Mouse (Mus musculus) cerebellum, adult 8-10 months (tissue): Measurements from ENCODE around the gene Oas3.

Experiments
- DNase-seq: peaks from one replicate; pipeline ENCODE4 v3.0.0; 2022

Oas3 gene

GRCm38 (mm10) chr5:120751206-120751605 lies 26.3 kb downstream of the Oas3 start:
- DNase-seq = no peak

DNA sequence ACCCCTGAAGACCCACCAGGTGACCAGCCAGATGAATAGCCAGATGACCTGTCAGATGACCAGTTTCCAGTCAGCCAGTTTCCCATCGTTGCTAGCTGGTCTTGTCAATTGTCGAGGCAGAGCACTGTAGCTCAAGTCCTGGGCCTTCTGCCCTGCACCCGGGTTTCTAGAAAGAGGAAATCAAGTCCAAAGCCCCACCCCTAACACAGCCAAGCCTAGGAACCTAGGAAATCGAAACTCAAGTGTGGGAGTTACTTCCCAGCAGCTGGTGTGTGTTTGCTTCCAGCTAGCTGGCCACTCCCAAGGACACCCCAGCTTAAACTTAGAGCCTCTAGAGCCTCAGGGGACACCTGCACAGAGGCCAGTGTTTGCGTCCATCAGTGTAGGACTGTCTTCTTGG lies 27.8 kb downstream of the Oas3 start, which contains the start of gene Oas2:
TSS of gene Oas2 (minus strand) at position 166 of the 400 bp plus-strand sequence.
- DNase-seq = no peak

GRCm38 (mm10) chr5:120746451-120746850 lies 31.0 kb downstream of the Oas3 start:
- DNase-seq = peak; percentile 64

DNA sequence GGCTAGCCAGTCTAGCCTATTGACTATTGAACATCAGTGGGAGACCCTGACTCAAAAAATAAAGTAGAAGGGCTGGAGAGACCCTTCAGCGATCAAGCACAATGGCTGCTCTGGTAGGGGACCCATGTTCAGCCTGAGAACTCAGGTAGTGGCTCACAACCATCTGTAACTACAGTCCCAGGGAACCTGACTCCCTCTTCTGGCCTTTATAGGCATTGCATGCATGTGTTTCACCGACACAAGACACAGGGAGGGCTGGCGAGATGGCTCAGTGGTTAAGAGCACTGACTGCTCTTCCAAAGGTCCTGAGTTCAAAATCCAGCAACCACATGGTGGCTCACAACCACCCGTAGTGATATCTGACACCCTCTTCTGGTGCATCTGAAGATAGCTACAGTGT lies 35.3 kb downstream of the Oas3 start:
- DNase-seq = no peak

GRCm38 (mm10) chr5:120734380-120734990 lies 43.0 kb downstream of the Oas3 start:
- DNase-seq = no peak

- no peak for DNase-seq
These were observed 43.8 kb downstream of the Oas3 start for GRCm38 (mm10) chr5:120733696-120734095.

GRCm38 (mm10) chr5:120732740-120733139 lies 44.7 kb downstream of the Oas3 start:
- DNase-seq = no peak

GRCm38 (mm10) chr5:120729319-120729718 lies 48.1 kb downstream of the Oas3 start:
- DNase-seq = no peak

- DNase-seq = no peak
These were observed 51.5 kb downstream of the Oas3 start for GRCm38 (mm10) chr5:120725811-120726455.

GRCm38 (mm10) chr5:120721005-120721404 lies 56.5 kb downstream of the Oas3 start:
- no peak for DNase-seq

DNA sequence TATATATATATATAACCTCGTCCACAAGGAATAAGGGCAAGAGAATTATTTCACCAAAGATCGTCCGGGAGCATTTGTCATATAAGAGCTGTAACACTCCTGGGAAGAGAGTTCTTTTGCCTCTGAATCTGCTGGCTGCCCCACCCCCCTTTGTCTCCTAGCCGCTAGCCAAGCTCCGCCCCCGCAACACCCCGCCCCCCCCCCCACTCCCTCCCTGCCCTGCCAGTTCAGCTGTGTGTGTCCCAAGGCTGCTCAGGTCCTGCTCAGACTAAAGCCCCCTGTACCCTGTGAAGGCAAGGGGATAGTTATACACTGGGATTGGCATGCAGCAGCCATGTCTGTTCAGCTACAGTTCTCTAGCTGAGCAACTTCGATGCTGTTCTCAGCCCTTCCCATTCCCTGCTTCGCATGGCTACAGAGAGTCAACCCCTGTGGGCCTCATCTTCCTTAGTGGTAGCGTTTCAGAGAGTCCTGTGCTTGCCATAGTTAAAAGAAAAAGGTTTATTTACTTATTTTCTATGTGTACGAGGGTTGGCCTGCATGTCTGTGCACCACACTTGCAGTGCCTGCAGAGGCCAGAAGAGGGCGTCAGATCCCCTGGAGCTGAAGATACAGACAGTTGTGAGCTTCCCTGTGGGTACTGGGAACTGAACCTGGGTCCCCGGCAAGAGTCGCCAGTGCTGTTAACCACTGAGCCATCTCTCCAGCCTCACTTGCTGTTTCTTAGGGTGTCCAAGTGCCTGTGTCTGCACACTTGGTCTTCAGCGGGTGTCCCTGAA lies 58.7 kb downstream of the Oas3 start:
- no peak for DNase-seq

GRCm38 (mm10) chr5:120717136-120717535 lies 60.3 kb downstream of the Oas3 start:
- no peak for DNase-seq

DNA sequence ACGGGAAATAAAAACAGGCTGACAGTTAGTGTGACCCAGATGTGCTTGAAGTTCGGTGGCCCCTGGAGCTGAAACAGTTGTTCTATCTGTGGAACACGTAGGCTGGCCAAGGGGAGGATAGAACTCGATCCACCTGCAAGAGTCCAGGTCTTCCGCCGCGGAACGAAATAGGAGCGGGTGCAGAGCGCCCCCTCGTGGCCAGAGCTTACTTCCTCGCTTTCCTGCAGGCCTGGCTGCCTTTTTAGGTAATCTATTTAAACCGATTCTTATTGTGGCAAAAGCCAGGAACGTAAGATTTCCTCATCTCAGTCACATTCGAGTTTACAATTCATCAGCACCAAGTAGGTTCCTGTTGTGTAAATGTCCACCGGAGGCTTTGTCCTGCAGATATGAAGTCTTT lies 63.1 kb downstream of the Oas3 start:
- peak; percentile 88 for DNase-seq

DNA sequence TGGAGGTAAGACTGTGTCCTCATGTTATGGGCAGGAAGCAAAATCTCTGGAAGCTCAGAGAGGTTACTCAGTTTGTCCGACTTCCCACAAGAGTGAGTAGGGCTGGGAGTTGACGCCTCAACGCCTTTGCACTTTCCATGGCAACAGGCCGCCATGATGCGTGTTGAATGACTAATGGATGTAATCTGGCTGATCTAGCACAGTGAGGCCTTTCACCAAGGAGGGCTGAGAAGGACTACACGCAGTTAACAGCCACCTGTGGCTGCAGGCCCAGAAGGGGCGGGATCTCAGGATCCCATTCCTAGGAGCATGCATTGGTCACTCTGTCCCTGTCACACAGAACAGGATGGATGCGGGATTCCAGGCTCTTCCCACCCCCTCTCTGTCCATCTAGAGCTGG lies 64.7 kb downstream of the Oas3 start:
- DNase-seq = no peak

DNA sequence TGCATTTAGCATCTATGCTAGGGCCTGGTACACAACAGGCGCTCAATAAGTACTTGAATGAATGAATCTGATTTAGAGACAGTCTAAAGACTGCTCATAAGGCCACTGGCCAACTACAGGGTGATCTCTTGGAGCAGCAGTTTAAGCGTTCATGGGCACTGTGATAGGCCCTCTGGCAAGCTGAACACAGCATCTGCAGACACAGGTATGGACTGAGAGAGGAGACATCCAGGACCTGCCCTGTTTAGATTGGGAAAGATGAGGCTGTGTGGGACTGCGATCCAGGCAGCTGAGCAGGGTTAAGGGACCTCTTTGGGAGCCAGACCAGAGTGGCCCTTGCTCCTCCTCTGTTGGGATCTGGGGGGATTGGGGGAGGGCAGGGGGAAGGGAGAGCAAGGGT lies 65.6 kb downstream of the Oas3 start, which contains the start of gene Dtx1:
TSS of gene Dtx1 (minus strand) at position 101 of the 400 bp plus-strand sequence.
- DNase-seq = no peak

- peak; percentile 77 for DNase-seq
These were observed 66.0 kb downstream of the Oas3 start for GRCm38 (mm10) chr5:120711416-120711815.

GRCm38 (mm10) chr5:120710826-120711248 lies 66.6 kb downstream of the Oas3 start:
- no peak for DNase-seq

- DNase-seq = peak; percentile 61
These were observed 67.2 kb downstream of the Oas3 start for GRCm38 (mm10) chr5:120710161-120710825.

DNA sequence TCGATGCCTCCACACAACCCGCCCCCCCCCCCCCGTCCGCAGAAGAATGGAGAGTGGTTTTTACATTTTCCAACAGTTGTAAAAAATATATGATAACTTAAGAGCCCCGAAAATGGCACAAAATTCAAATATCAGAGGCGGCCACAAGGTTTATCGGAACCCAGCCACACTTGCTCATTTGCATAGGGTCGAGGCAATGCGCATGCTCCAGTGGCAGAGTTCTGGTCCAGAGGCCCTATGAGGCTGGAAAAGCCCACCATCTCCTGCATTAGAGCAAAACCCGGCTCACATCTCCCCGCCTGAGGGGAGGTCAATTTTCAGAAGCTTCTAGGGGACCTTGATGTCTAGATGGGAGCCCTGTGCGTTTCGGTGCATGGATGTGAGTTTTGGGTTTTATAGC lies 70.5 kb downstream of the Oas3 start:
- no peak for DNase-seq

DNA sequence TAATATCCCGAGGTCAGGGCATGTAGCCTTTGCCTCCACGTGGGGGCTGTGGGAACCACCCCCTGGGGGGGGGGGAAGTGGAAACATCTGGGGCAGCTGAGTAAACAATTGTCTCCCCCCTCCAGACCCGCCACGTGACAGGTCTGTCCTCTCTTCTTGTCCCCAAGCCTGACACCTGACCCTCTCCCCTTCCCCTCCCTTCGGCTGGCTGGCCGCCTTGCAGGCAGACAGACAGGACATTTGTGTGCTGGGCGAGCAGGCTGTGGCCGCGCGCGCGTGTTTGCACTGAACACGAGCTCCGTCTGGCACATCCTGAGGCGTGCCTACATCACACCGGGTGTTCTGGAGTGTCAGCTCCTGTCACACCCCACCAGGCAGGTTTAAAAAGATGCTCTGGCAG lies 70.9 kb downstream of the Oas3 start:
- DNase-seq = peak; percentile 57

- DNase-seq = no peak
These were observed 73.0 kb downstream of the Oas3 start for GRCm38 (mm10) chr5:120704421-120704820.

- DNase-seq = no peak
These were observed 73.8 kb downstream of the Oas3 start for GRCm38 (mm10) chr5:120703660-120704059.
